Mouse (Mus musculus) kidney, adult 2 months (tissue): ENCODE data around the gene Il6ra.

ENCODE experiments used
- CTCF ChIP-seq: fragments of 200-500 bp; conservative IDR thresholded peaks from 2 replicates; pipeline ENCODE4 v1.5.1; 2011; ENCODE audit warnings: low read depth, mild to moderate bottlenecking, control low read depth, low read length, moderate library complexity, mixed read lengths; ENCODE audit not compliant: insufficient read depth, insufficient read length
- POLR2A ChIP-seq: fragments of 200-500 bp; IDR thresholded peaks from one replicate; pipeline ENCODE4 v1.6.1; 2011; ENCODE audit warnings: low read depth, low read length, control low read depth

DNA sequence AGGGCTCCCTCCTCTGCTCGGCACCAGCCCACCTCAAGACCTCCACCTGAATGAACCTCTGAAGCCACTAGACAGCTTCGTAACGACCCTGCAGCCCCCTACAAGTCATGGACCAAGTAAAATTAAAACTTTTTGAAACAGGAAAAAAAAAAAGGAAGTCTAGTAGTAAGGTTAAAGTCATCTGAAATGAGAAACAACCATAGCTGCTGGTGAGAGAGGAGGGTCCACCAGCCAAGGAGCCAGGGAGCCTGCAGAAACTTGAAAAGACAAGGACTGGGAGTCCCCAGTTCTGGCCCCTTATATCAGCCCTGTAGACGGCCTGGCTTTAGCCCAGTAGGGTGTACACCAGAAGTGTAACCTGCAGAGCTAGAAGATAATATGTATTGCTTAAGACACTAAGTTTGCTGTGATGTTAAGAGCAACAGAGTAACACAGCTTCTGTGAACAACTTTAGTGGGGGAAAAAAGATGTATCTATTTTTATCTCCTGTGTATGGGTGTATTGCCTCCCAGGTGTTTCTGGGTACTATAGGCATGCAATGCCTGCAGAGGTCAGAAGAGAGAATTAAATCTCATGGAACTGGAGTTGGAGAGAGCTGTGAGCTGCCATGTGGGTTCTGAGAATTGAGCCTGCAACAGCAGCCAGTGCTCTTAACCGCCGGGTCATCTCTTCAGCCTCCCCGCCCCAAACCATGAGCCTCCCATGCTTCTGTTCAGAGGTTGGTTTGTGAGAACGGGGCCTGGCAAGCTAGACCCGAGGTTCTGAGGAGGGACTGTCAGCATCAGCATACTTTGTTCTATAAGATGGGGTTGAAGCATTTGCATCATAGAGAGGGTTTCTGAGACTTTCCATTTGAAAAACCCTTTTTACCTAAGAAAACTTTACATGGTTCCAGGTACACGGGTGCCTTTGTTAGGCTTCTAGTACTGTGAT, 91.2 kb downstream of the Il6ra start:
- no peak for TF ChIP-seq POLR2A
- no peak for TF ChIP-seq CTCF
